In genomic region chr12:40254729-40255128, GRCm38 (mm10) we compare ENCODE assay signal across 28 mouse cellular contexts. TPM values are rescaled to one million over a fixed set of nuclear protein-coding genes. Genes with fewer than 3 reads are reported as not detected.
"Had no signal": no experiment of that assay in that cellular context is flagged by ENCODE, and none has a peak within 500 bp of the region (broad histone marks: within the 10 kb centered on the region; RNA-seq: fewer than 3 reads in every experiment).

No protein-coding gene starts in this region.

- H3K36me3 ChIP-seq: heart, embryonic 13.5 days; heart, embryonic 15.5 days; hindbrain, embryonic 10.5 days; hindbrain, embryonic 12.5 days; intestine, embryonic 15.5 days; limb, embryonic 10.5 days; limb, embryonic 12.5 days; liver, embryonic 12.5 days had no signal

- DNase-seq: gastrocnemius, adult 2 months; gastrocnemius, postnatal 10 days; gastrocnemius, postnatal 25 days; heart, adult 2 months; heart, postnatal 14 days; heart, postnatal 36 days; kidney, postnatal 10 days; kidney, postnatal 25 days; kidney, postnatal 4 days; liver had no signal

- ATAC-seq: forebrain, embryonic 16.5 days; hindbrain, embryonic 16.5 days; inflammation-experienced regulatory T-cells, adult 6 months; intestine, embryonic 15.5 days; intestine, postnatal 0 days; liver, embryonic 12.5 days had no signal

- H3K9me3 ChIP-seq: heart, embryonic 13.5 days; heart, embryonic 15.5 days; hindbrain, embryonic 10.5 days; hindbrain, embryonic 12.5 days; intestine, embryonic 15.5 days; limb, embryonic 10.5 days; limb, embryonic 12.5 days; liver, embryonic 12.5 days had no signal

- H3K4me1 ChIP-seq: heart, embryonic 15.5 days; hindbrain, embryonic 10.5 days; hindbrain, embryonic 12.5 days; intestine, embryonic 15.5 days; limb, embryonic 12.5 days had no signal

- H3K27ac ChIP-seq: gastrocnemius, adult 2 months; heart, adult 2 months; heart, embryonic 13.5 days; heart, embryonic 15.5 days; hindbrain, embryonic 10.5 days; hindbrain, embryonic 12.5 days; hindbrain, embryonic 14.5 days; intestine, embryonic 15.5 days; layer of hippocampus, adult 2 months; left cerebral cortex, adult 2 months; limb, embryonic 10.5 days; limb, embryonic 12.5 days; liver, embryonic 12.5 days had no signal

- H3K4me3 ChIP-seq: gastrocnemius, adult 2 months; heart, adult 2 months; heart, embryonic 13.5 days; heart, embryonic 15.5 days; hindbrain, embryonic 10.5 days; hindbrain, embryonic 12.5 days; intestine, embryonic 15.5 days; layer of hippocampus, adult 2 months; left cerebral cortex, adult 2 months; limb, embryonic 10.5 days; limb, embryonic 12.5 days; liver, embryonic 12.5 days had no signal

- H3K9ac ChIP-seq: heart, embryonic 13.5 days; heart, embryonic 15.5 days; hindbrain, embryonic 12.5 days; hindbrain, embryonic 14.5 days; intestine, embryonic 15.5 days; limb, embryonic 12.5 days; liver, embryonic 12.5 days had no signal

- H3K27me3 ChIP-seq: heart, embryonic 13.5 days; hindbrain, embryonic 12.5 days; intestine, embryonic 15.5 days; liver, embryonic 12.5 days had no signal

- H3K4me2 ChIP-seq: heart, embryonic 11.5 days; heart, embryonic 13.5 days; heart, embryonic 15.5 days; hindbrain, embryonic 12.5 days; hindbrain, embryonic 14.5 days; intestine, embryonic 15.5 days; limb, embryonic 12.5 days; liver, embryonic 12.5 days had no signal

RNA-seq across cellular contexts. Expression of gene Lsmem1, which starts 55.4 kb away (rescaled TPM):
- total RNA-seq: granulocyte monocyte progenitor cell, adult 5-6 weeks had no signal
- polyA plus RNA-seq: forebrain, embryonic 16.5 days; hindbrain, embryonic 10.5 days; hindbrain, embryonic 12.5 days; hindbrain, embryonic 14.5 days; hindbrain, embryonic 16.5 days; intestine, embryonic 15.5 days; intestine, postnatal 0 days; kidney, embryonic 14.5 days; limb, embryonic 10.5 days; liver, embryonic 12.5 days had no signal
